Comparison of ENCODE assay signal across 13 mouse cellular contexts in genomic region chr8:65414201-65414600, GRCm38 (mm10).
A peak's percentile ranks its signal among the peaks of the same experiment; 100 is the strongest.
DNase-seq lines count a peak whose midpoint lies in the region.
"Had no signal": no experiment of that assay in that cellular context is flagged by ENCODE, and none has a peak within 500 bp of the region (broad histone marks: within the 10 kb centered on the region; RNA-seq: fewer than 3 reads in every experiment).

No protein-coding gene starts in this region.

- DNase-seq in layer of hippocampus, adult 11-12 months (ENCODE audit: low spot score): peak; percentile 16
- DNase-seq in layer of hippocampus, postnatal 25 days (ENCODE audit: extremely low spot score in 1 of 2, low spot score in 1 of 2): no peak
- peak; percentile 15 to 46 for DNase-seq in layer of hippocampus, adult 8-10 months (ENCODE audit: low spot score in 2 of 2)
- peak; percentile 8 to 75 for DNase-seq in layer of hippocampus, postnatal 14 days (ENCODE audit: low spot score in 2 of 2)
- no peak for DNase-seq in ovary, postnatal 36 days (ENCODE audit: low spot score)
- DNase-seq in thymus, postnatal 25 days: no peak
- DNase-seq: adrenal gland, postnatal 14 days; cerebellum, adult 11 months; cerebellum, adult 9-10 months; cerebellum, postnatal 36 days; gastrocnemius, adult 2 months; gastrocnemius, postnatal 25 days; heart, postnatal 36 days had no signal

Comparison
In these comparisons a context has a peak if more than half of its experiments do, and no peak if none do; other contexts are left out.
1. DNase-seq: peak in layer of hippocampus, adult 11-12 months (single experiment), layer of hippocampus, adult 8-10 months (2 of 2) and layer of hippocampus, postnatal 14 days (2 of 2); none in layer of hippocampus, postnatal 25 days (0 of 2), ovary, postnatal 36 days (single experiment) and thymus, postnatal 25 days (single experiment).